Mouse (Mus musculus) liver, embryonic 14.5 days (tissue): ENCODE data around the gene Carns1.

Experiments
- CTCF ChIP-seq: IDR thresholded peaks from 2 replicates; pipeline ENCODE4 v1.5.1; 2016; ENCODE audit warnings: antibody characterized with exemption, low read depth, control low read depth
- EP300 ChIP-seq: IDR thresholded peaks from 2 replicates; pipeline ENCODE4 v1.6.1; 2016; ENCODE audit warnings: antibody characterized with exemption, low read depth

DNA sequence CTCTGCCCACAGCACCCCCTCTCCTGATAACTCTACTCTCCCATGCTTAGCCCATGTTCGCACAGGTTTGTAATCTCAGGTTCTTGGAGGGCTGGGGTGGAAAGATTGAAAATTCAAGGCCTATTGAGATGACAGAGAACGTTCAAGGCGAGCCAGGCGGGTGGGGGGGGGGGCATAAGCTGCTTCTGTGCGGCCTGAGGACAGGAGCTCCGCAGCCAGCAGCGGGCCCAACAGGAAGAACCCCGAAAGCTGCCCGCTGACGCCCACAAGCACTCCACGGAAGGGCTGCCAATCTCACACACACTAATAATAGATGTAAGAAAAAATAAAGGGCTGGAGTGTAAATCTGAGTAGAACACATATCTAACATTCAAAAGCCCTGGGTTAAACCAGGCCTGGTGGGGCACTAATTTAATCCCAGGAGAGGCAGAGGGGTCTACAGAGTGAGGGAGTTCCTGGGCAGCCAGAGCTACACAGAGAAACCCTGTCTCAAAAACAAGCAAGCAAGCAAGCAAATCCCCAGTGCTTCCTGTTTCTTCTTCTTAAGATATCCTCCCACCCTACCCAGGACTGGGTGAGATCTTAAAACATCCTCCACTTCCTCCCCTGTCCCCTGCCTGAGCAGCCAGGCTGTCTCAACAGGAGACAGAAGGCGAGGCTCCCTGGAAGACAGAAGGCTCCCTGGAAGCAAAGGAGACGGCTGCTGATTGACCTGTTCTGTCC is 28.5 kb upstream of the Carns1 start:
- TF ChIP-seq CTCF (no peak), EP300 (no peak)
